Mouse (Mus musculus) CH12F3 (cell line): ENCODE data around the gene Klf4.

Experiments used
- in situ Hi-C: fragments of 300-500 bp; cut with MboI; formaldehyde crosslinking; loops from 2 replicates; pipeline ENCODE4 v1.14.3; 2020; ENCODE audit warnings: low sequenced_read_pairs

Klf4 gene

DNA sequence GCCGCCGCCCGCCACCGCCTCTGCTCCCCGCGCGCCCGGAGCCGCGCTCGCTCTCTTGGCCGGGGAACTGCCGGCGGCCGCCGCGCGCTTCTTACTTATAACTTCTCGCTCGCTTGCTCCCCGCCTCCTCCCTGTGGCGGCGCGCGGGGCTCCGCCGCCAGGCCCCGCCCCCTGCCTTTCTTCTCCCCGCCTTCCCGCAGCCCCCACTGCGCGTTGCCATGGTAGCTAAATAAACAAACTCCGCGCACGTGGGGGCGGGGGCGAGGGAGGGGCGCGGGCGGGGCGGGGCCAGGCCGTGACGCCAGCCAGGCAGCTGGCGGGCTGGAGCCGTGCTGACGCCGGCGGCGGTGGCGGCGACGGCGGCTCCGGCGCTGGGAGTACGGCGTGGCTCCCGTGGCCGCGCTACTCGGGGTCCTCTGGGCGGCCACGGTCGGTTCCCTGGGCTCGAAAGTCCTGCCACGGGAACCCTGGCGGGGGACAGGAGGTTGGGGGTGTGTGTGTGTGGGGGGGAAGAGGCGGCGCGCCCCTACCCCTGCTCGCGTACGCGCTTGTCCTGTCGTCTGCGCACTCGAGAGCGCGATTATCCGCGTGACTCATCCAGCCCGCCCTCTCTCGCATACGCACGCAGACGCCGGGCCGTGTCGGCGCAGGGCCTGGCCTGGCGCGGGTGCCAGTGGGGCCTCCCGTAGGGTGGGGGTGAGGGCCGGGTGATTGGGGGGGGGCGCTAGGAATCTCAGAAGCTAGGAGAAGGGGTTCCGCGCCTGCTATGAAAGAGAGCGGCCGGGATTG, at the start of gene Klf4:
Gene Klf4, minus strand, starts transcription at position 60 of the 789 bp plus-strand sequence.
- in situ Hi-C loops: no loop called here

DNA sequence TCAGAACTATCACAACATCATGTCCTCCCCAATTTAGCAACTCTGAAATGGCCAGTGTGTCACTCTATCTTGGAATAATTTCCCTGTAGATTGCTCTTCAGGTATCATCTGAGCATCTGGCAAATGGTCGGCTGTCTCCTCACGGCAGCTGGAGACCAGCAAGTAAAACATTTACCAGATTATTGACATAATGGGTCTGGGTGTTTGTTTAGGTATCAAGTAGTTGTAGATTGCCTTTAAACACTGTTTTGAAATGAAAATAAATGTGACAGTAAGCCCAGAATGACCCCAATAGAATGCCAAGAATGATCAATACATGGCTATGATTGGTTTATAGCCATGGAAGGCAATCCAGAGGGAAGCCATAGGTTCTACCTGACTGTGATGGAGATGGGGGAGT, 39.2 kb upstream of the Klf4 start:
- in situ Hi-C loops: no loop called here

DNA sequence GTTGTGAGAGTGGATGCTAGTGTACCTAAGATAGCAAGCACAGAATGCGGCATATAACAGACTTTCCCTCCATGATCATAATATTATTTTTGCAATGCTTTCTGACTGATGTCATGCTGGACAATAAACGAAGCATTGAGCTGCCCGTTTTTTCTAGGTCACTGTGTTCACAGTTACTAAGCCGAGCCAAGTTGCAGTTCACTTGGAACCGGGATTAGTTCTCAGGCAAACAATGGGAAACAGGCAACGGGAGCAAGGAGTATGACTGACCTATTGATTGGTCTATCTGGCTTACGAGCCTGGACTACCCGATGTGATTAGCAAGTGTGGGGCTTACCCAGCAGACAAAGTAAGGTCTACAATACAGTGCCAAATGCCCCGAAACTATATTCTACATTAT, 35.7 kb upstream of the Klf4 start:
- in situ Hi-C loops: no loop called here

DNA sequence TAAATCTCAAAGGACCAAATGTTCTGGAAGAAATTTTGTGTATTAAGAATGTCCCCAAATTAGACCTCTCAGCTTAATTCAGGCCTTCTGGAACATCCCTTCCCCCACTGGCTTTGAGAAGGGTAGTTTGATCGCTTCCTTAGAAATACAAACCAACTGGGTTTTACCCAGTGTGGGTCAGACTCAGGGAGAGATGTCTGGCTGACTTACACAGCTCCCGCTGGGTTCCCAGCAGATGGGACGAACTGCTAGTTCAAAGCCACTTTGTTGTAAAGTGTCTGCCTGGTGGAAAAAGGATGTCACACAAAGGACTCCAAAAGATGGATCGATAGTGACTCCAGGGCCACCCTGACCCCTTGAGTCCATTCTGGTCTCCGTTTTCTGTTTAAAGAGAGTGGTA, 35.3 kb upstream of the Klf4 start:
- in situ Hi-C loops: no loop called here

DNA sequence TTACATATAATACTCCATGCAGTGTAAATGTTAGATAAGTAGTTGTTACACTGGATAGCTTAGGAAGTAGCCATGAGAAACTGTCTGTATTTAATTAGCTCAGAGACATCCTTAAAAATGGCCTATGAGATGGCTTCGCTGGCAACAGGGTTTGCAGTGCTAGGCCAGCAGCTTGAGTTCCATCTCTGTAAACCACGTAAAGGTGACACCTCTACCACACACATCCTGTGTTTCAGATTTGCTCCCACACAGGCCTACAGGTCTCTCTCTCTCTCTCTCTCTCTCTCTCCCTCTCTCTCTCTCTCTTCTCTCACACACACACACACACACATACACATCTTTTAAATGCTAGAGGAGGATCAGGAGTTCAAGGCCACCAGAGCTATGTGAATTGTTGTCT, 32.1 kb upstream of the Klf4 start:
- in situ Hi-C loops: no loop called here

DNA sequence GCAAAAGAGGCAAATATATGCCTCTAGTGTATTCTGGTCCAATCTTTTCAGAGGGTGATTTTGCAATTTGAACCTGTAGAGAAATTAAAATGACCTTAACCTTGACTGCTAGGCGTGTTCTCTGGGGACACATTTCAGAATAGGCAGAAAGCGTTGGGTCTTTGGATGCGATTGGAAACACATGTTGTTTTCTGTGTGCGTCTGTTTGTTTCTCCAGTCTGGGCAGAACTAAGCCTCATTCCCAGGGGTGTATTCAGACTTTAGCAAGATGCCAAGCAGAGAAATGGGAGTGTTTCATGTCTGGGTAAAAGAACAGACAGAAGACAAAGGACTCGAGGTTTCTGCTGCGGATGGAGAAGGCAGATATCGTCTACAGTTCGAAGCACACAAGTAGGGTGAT, 30.8 kb upstream of the Klf4 start:
- in situ Hi-C loops: no loop called here

DNA sequence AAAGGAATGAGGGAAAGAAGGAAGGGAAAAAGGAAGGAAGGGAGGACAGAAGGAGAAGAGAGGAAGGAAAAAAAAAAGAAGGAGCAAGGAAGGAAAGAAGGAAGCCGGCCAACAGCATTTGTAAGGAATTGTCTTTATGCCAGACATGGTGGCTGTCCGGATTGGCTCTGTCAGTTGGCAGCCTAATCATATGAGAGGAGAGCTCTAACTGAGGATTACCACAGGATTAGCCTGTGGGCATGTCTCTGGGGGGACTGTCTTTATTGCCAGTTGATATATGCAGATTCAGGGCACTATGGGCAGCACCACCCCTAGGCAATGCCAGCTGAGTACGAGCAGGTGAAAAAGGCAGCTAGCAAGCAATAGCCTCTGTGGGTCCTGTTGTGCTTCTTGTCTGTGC, 29.8 kb upstream of the Klf4 start:
- in situ Hi-C loops: no loop called here

DNA sequence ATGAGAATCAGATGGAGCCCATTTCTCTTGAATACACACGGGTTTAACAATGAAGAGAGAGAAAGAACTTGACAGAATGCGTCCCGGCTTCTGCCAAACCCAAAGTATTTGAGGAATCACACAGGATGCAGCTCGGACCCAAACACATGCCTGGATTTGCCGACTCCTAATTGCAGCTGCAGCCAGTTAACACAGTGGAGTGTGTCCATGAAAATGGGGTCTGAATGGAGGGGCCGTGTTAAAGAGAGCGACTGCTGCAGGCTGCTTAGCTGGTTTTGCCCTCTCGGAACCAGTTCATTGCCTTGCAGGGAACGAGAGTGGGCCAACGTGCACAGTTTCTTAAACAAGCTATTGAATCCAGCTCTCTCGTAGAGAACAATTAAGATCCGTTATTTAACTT, 14.6 kb upstream of the Klf4 start:
- in situ Hi-C loops: no loop called here

DNA sequence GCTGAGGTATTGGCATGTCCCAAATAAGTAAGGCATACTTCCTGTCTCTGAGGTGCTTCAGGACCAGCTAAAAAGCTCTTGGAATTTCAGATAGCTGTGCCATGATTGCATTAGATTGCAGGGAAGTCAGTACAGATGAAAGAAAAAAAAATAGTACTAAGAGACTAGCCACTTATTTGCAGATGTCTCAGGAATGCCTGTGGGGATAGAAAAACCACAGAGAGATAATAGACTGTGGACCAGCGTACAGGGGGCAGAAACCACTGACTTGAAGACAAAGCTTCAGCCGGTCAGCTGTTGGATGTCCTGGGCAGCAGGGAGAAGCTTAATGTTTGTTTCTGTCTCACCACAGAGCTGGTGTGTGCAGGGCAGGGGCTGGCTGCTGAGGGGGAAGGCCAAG, 10.5 kb upstream of the Klf4 start:
- in situ Hi-C loops: no loop called here

DNA sequence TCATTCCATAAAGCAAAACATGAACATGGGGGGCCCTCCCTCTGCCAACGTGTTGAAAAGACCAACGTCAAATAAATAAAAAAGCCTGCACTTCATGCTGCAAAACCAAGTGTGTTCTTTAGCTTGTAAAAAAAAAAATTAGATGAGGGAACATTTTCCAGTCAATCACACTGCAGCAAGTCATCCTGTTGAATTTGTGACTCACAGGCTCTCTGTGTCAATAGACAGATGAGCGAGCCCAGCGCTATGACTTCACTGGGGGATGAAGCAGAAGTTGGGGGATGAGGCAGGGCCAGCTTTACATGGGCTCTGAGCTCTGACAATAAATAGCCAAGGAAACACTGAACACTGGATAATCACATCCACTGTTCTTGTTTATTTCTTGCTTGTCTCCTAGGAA, 9.4 kb upstream of the Klf4 start:
- in situ Hi-C loops: no loop called here

DNA sequence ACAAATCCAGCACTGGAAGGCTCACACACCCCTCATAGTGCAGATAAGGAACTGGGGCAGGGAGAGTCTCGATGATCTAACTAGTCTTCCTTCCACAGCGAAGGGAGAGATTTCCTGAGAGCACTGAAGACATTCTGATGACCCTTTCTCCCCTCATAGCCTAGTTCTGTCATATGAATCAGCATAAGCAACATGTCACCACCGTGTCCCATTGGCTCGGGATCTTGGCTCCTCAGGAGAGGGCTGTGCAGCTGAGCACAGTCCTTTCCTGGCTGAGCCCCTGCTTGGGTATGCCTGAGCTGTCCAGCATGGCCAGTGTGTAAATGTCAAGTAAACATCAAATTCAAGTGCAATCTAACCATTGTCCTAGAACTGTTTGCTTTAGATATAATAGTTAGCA, 9.0 kb upstream of the Klf4 start:
- in situ Hi-C loops: no loop called here

DNA sequence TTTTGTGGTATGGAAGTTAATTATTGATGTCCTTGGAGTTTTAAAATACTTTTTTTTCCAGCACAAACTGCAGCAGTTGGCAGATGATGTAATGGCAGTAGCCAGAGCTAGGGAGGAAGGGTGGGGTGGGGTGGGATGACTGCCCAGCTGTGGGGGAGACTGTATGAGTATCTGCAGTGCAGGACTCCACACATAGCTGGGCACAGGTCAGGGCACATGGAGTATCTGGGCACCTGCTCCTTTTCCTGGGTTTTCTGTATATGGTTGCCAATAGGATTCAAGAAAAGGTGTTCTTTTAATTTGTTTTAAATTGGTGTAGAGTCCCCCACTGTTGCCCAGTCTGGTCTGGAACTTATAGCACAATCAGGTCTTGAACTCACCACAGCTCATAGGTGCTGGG, 2.7 kb upstream of the Klf4 start:
- in situ Hi-C loops: no loop called here

DNA sequence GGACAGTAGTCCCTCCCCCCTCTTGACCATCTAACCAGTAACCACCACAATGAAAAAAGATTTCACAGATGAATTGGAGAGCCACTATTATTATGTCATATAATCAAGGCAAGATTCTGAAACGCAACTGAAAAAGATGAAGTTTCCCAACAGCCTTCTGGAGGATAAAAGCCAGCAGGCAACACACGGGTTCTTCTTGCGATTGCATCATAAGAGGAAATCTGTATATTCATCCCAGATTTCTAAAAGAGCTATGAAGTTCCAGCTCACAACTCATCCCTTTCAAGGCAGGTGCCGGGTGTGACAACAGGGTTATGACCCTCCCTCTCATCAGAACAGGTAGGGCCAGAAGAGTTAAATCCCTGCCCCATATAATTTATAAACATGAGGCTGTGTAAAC, 2.2 kb upstream of the Klf4 start:
- in situ Hi-C loops: no loop called here

DNA sequence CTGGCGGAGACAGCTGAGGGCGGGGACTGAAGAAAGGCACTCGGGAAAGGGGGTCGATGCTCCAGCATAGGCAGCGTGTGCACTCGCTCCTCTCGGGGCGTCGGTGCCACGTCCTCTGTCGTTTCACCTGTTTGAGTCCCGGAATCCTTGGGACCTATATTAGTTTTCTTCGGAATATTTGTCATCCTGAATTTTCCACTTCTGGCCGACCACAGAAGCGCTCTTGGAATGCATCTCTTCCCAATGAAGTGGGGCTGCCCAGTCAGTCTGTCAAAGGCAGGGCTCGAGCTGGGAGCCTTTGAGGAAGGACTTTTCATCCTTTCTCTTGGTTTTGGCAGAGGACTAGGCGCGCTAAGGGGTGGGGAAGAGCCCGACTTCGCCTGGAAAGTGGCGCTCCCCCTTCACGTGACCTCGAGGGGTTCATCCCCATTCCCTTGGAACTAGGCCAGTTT, 1.6 kb upstream of the Klf4 start:
- in situ Hi-C loops: no loop called here

DNA sequence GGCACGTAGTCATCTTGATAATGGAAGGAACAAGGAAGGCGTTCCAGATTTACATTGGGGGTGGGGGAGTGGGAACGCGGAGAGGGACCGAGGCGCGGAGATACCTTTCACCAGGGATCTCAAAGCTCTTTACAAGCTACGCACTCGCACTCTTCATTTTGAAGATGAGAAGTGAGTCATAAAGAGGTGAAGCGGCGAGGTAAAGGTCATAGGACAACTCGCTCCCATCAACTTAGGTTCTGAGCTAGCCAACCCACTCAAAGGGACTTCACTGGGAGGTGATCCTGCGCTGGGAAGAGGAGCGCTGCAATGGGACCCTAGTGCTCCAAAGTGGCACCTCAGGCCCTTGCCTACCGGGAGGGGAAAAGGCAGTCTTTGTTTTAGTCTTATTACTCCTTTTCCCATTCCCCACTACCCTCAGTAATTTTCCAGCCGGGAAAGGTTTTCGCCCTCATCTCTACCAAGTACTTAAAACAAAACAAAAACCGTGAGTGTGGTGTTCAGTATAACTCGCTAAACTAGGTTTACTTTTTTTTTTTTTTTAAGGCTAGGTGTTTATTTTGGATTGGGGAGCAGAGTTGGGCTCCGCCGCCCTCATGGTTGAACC, 1.0 kb upstream of the Klf4 start:
- in situ Hi-C loops: no loop called here

DNA sequence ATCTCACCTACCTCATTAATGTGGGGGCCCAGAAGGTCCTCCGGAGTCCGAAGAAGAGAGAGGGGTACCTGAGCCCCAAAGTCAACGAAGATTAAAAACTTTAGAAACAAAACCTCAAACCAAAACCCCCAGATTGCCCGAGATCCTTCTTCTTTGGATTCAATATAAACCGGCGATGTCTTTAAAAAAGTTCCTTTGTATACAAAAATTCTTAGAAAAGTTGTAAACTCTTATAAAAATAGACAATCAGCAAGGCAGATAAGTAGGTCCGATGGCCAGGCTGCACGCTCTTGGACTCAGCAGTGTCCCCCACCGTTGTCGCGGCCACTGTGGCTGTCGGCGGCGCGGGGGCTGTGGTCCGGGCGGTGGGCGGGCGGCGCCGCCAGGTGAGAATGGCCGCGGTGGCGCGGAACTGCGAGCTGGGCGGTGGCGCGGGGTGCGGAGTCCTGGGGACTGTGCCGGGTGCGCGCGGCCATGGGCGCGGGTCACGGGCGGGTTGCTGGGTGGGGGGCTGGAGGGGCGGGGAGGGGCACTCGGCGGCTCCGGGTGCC, 335 bp downstream of the Klf4 start:
- in situ Hi-C loops: no loop called here

DNA sequence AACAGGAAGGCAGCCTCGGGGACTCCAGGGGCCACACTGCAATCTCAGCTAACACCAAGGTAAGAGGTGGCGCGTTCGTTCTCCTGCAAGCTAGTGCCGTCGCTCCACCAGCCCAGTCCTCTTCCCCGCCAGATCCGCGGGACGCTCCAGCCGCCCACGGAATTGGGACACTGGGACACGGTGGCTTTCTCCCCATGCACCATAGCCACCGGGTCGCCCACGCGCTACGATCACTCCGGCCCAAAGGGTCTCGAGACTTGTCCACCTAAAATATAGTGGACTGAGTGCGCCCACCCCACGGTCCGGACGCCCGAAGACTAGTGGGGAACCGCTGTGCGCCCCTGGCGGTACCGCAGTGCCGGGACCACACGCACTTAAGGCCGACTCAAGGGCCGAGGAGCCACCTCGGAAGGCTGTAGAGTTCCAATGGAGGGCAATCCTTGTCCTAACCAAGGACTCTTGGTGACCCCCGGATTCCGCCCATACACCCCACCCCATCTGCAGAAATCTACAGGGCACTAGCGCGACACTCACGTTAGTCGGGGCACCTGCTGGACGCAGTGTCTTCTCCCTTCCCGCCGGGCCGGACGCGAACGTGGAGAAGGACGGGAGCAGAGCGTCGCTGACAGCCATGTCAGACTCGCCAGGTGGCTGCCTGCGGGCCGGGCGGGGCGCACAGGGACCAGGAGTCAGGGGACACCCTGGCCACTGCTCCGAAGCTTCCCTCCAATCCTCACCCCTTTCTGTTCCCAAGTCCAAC, 990 bp downstream of the Klf4 start:
- in situ Hi-C loops: no loop called here

DNA sequence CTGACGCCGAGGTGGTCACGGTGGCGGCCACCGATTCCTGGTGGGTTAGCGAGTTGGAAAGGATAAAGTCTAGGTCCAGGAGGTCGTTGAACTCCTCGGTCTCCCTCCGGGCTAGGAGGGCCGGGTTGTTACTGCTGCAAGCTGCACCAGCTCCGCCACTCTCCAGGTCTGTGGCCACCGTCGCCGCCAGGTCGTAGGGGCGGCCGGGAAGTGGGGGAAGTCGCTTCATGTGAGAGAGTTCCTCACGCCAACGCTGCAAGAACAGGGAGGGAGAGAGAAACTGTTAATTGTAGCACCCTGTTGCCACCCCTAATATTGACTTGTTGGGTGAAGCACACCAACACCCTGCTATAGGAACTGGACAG, 1.6 kb downstream of the Klf4 start:
- in situ Hi-C loops: no loop called here

DNA sequence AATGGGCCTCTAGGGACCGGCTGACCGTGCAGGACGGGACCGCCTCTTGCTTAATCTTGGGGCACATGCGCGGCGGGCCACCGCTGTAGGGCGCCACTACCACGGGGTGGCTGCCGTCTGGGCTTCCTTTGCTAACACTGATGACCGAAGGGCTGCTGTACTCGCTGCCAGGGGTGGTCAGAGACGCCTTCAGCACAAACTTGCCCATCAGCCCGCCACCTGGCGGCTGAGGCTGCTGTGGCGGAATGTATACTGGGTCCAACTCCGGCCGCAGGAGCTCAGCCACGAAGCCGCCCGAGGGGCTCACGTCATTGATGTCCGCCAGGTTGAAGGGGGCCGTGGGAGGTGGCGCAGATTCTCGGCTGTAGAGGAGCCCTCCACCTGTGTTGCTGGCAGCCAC, 2.0 kb downstream of the Klf4 start:
- in situ Hi-C loops: no loop called here

DNA sequence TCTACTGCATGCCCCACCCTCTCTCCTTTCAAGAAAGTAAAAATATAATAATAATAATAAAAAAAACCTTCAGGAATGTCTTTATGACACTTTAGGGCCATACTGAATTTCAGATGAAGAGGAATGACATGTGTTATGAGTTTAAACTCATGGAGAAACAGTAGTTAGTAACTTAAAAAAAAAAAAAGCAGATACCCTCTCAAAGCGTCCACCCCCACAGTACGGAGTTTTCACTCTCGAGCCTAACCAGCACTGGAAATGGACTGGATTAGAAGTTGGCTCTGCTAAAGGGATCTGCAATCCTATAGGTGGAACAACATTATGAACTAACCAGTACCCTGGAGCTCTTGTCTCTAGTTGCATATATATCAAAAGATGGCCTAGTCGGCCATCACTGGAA, 3.9 kb downstream of the Klf4 start:
- in situ Hi-C loops: no loop called here

DNA sequence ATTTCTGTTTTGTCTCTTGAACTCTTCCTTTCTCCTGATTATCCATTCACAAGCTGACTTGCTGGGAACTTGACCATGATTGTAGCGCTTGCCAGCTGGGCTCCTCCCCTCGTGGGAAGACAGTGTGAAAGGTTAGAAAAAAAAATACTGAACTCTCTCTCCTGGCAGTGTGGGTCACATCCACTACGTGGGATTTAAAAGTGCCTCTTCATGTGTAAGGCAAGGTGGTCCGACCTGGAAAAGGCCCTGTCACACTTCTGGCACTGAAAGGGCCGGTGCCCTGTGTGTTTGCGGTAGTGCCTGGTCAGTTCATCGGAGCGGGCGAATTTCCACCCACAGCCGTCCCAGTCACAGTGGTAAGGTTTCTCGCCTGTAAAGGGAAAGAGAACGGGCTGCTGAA, 4.3 kb downstream of the Klf4 start:
- in situ Hi-C loops: no loop called here
